Mouse (Mus musculus): ENCODE results near the gene Cenpb. TPM values are rescaled to one million over a fixed set of nuclear protein-coding genes. Genes with fewer than 3 reads are reported as not detected.

The Cenpb gene
- polyA plus RNA-seq, 1 experiment, result 95.3 TPM

GRCm38 (mm10) chr2:131152166-131152730 is 27.6 kb downstream of the Cenpb start:
- Histone ChIP-seq H3K27me3 (replicated peaks; ENCODE audit: control insufficient read depth, insufficient read depth, low read length) (no peaks in the 10 kb centered on the region), H3K36me3 (ENCODE audit: control insufficient read depth, insufficient read depth, low read length) (no peaks in the 10 kb centered on the region), H3K27ac (ENCODE audit: insufficient read depth, low read depth, low read length) (no peak overlapping the region), H3K4me3 (ENCODE audit: insufficient read depth, low read depth, low read length) (no peak overlapping the region), H3K4me1 (ENCODE audit: control insufficient read depth, insufficient read depth, low read length) (no peaks in the 10 kb centered on the region; the same call in 1 of the 2 replicates)
- 96% methylated on average over 7 of the region's 7 CpGs for WGBS
- TF ChIP-seq POLR2A (IDR thresholded peaks at IDR 0.05; ENCODE audit: low read depth, low read length), result no peak
- TF ChIP-seq CTCF (conservative IDR thresholded peaks at IDR 0.05; ENCODE audit: insufficient read depth, insufficient read length, low read depth, low read length), result no peak
- DNase-seq, result no peak

- Histone ChIP-seq H3K36me3 (ENCODE audit: control insufficient read depth, insufficient read depth, low read length) (no peaks in the 10 kb centered on the region), H3K27me3 (replicated peaks; ENCODE audit: control insufficient read depth, insufficient read depth, low read length) (no peaks in the 10 kb centered on the region), H3K4me3 (ENCODE audit: insufficient read depth, low read depth, low read length) (no peak overlapping the region), H3K27ac (ENCODE audit: insufficient read depth, low read depth, low read length) (no peak overlapping the region), H3K4me1 (ENCODE audit: control insufficient read depth, insufficient read depth, low read length) (no peaks in the 10 kb centered on the region; the same call in 1 of the 2 replicates)
- WGBS, result 93% methylated on average over 3 of the region's 3 CpGs
- TF ChIP-seq POLR2A (IDR thresholded peaks at IDR 0.05; ENCODE audit: low read depth, low read length) (no peak), CTCF (conservative IDR thresholded peaks at IDR 0.05; ENCODE audit: insufficient read depth, insufficient read length, low read depth, low read length) (no peak)
- DNase-seq, result no peak
These were observed 30.7 kb downstream of the Cenpb start for GRCm38 (mm10) chr2:131149254-131149578.

- Histone ChIP-seq H3K4me3 (ENCODE audit: insufficient read depth, low read depth, low read length) (no peak overlapping the region), H3K27me3 (replicated peaks; ENCODE audit: control insufficient read depth, insufficient read depth, low read length) (no peaks in the 10 kb centered on the region), H3K4me1 (ENCODE audit: control insufficient read depth, insufficient read depth, low read length) (no peaks in the 10 kb centered on the region; the same call in 1 of the 2 replicates), H3K27ac (ENCODE audit: insufficient read depth, low read depth, low read length) (no peak overlapping the region), H3K36me3 (ENCODE audit: control insufficient read depth, insufficient read depth, low read length) (no peaks in the 10 kb centered on the region)
- no peak for DNase-seq
- 67% methylated on average over 8 of the region's 8 CpGs for WGBS
- TF ChIP-seq POLR2A (IDR thresholded peaks at IDR 0.05; ENCODE audit: low read depth, low read length), result no peak
- no peak for TF ChIP-seq CTCF (conservative IDR thresholded peaks at IDR 0.05; ENCODE audit: insufficient read depth, insufficient read length, low read depth, low read length)
These were observed 31.3 kb downstream of the Cenpb start for GRCm38 (mm10) chr2:131148353-131149253.

GRCm38 (mm10) chr2:131147043-131147365 is 32.9 kb downstream of the Cenpb start:
- no peaks in the 10 kb centered on the region for H3K27me3 ChIP-seq (replicated peaks; ENCODE audit: control insufficient read depth, insufficient read depth, low read length)
- no peak overlapping the region for H3K27ac ChIP-seq (ENCODE audit: insufficient read depth, low read depth, low read length)
- H3K4me1 ChIP-seq (ENCODE audit: control insufficient read depth, insufficient read depth, low read length), result no peaks in the 10 kb centered on the region; the same call in 1 of the 2 replicates
- 95% methylated on average over 8 of the region's 8 CpGs for WGBS
- no peak overlapping the region for H3K4me3 ChIP-seq (ENCODE audit: insufficient read depth, low read depth, low read length)
- no peak for DNase-seq
- no peaks in the 10 kb centered on the region for H3K36me3 ChIP-seq (ENCODE audit: control insufficient read depth, insufficient read depth, low read length)
- TF ChIP-seq POLR2A (IDR thresholded peaks at IDR 0.05; ENCODE audit: low read depth, low read length) (no peak), CTCF (conservative IDR thresholded peaks at IDR 0.05; ENCODE audit: insufficient read depth, insufficient read length, low read depth, low read length) (no peak)

GRCm38 (mm10) chr2:131146193-131147042 is 33.4 kb downstream of the Cenpb start:
- Histone ChIP-seq H3K36me3 (ENCODE audit: control insufficient read depth, insufficient read depth, low read length) (no peaks in the 10 kb centered on the region), H3K4me3 (ENCODE audit: insufficient read depth, low read depth, low read length) (no peak overlapping the region), H3K27me3 (replicated peaks; ENCODE audit: control insufficient read depth, insufficient read depth, low read length) (no peaks in the 10 kb centered on the region), H3K4me1 (ENCODE audit: control insufficient read depth, insufficient read depth, low read length) (no peaks in the 10 kb centered on the region; the same call in 1 of the 2 replicates), H3K27ac (ENCODE audit: insufficient read depth, low read depth, low read length) (no peak overlapping the region)
- 83% methylated on average over 21 of the region's 21 CpGs for WGBS
- no peak for DNase-seq
- TF ChIP-seq POLR2A (IDR thresholded peaks at IDR 0.05; ENCODE audit: low read depth, low read length) (no peak), CTCF (conservative IDR thresholded peaks at IDR 0.05; ENCODE audit: insufficient read depth, insufficient read length, low read depth, low read length) (no peak)

- Histone ChIP-seq H3K36me3 (ENCODE audit: control insufficient read depth, insufficient read depth, low read length) (no peaks in the 10 kb centered on the region), H3K27ac (ENCODE audit: insufficient read depth, low read depth, low read length) (no peak overlapping the region), H3K4me1 (ENCODE audit: control insufficient read depth, insufficient read depth, low read length) (no peaks in the 10 kb centered on the region; the same call in 1 of the 2 replicates), H3K4me3 (ENCODE audit: insufficient read depth, low read depth, low read length) (no peak overlapping the region), H3K27me3 (replicated peaks; ENCODE audit: control insufficient read depth, insufficient read depth, low read length) (no peaks in the 10 kb centered on the region)
- WGBS, result 88% methylated on average over 2 of the region's 2 CpGs
- no peak for DNase-seq
- no peak for TF ChIP-seq POLR2A (IDR thresholded peaks at IDR 0.05; ENCODE audit: low read depth, low read length)
- TF ChIP-seq CTCF (conservative IDR thresholded peaks at IDR 0.05; ENCODE audit: insufficient read depth, insufficient read length, low read depth, low read length), result no peak
These were observed 34.3 kb downstream of the Cenpb start for GRCm38 (mm10) chr2:131145536-131145935.
